Mouse (Mus musculus): ENCODE measurements around the gene B4galt2.

DNA sequence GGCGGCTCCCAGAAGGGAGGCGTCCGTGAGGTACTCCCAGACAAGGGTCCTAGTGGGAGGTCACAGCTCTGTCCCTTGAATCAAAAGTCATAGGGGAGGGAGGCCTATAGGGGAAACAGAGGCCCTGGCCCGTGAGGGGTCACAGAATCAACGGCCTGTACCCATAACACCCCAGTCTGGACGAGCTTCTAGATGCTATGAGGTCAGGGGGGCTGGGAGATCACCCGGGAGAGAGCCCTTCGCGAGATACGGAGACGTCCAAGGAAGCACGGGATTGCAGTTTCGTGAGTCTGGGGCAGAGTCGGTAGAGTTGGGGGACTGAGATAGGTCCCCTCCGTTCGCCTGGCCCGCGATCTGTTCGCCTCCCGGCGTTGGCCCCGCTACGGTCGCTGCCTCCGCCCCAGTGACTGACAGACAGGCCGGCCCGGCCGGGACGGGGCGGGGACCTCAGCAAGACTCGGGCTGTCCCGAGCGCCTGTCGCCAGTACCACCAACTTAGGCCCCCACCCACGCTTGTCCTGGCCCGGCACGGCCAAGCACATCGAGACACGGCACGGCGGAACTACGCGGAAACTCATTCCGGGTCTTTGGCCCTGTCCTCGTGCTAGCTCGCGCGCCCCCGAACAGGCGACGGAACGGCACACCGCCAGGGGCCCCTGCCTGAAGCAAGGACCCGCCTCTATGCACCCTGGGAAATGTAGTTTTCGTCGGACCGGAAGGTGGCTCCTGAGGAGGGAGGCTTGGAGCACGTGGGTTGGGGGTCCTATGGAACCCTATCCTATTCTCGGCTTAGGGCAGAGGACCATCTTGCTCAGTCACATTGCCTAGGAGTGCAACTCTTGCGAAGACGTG lies 31.5 kb upstream of the B4galt2 start, which contains the start of gene Ipo13:
- TF ChIP-seq CTCF (IDR thresholded peaks at IDR 0.05; ENCODE audit: insufficient read depth, low read depth, low read length) (0 out of 2 replicates have a peak, but pooled peaks have one; percentile 2), POLR2A (IDR thresholded peaks at IDR 0.05; ENCODE audit: insufficient read depth, low read depth, low read length) (peak; percentile 85)

Data from olfactory bulb, adult 2 months (tissue).